Mouse (Mus musculus) brain, adult 2 months (tissue): ENCODE measurements around the gene 1110004F10Rik.
"Not testable (repeated sequence)": the region's sequence is repeated elsewhere in the genome, so short reads cannot be mapped to it uniquely, and the experiment has no call there.

ENCODE experiments used
- DNase-seq: peaks from one replicate; pipeline ENCODE4 v3.0.0; 2011; ENCODE audit warnings: low read depth, low spot score

Gene 1110004F10Rik

GRCm38 (mm10) chr7:116039196-116039537 lies at the start of gene 1110004F10Rik:
1110004F10Rik (plus strand) TSS chr7:116039397.
- DNase-seq, result no peak

DNA sequence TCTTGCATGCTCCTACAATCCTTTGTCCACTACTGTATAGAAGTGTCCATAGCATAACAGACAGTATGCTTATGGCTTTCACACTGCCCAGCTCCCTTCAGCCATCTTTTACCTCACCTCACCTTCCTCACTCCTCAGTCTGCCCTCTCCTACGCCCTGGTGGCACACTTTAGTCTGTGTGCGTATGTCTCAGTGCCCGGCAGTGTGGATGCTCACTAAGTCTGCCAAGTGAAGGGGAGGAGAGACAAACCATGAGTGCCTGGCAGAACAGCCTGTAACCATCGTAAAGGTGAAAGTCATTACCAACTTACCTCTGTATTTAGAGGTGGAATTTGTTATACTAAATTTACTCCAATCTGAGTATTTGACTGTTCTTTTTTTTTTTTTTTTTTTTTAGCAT lies 36.5 kb upstream of the 1110004F10Rik start:
- no peak for DNase-seq

GRCm38 (mm10) chr7:116029991-116030390 lies 9.2 kb upstream of the 1110004F10Rik start:
- no peak for DNase-seq

GRCm38 (mm10) chr7:116030597-116031387 lies 8.4 kb upstream of the 1110004F10Rik start:
- no peak for DNase-seq

DNA sequence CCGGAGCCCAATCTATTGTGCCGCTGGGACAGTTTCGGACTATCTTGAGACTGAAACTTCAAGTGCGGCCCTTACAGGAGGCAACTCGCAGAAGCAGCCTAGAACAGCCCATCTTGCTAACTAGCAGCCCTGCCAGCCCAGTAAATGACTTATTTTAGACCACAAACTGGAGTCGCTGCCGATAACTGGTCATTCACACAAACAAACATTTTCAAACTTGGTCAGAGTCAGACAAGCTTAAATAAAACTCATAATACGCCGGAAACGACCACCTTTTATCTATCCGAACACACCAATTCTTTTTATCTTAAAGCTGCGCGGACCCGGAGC lies 7.8 kb upstream of the 1110004F10Rik start:
- no peak for DNase-seq

DNA sequence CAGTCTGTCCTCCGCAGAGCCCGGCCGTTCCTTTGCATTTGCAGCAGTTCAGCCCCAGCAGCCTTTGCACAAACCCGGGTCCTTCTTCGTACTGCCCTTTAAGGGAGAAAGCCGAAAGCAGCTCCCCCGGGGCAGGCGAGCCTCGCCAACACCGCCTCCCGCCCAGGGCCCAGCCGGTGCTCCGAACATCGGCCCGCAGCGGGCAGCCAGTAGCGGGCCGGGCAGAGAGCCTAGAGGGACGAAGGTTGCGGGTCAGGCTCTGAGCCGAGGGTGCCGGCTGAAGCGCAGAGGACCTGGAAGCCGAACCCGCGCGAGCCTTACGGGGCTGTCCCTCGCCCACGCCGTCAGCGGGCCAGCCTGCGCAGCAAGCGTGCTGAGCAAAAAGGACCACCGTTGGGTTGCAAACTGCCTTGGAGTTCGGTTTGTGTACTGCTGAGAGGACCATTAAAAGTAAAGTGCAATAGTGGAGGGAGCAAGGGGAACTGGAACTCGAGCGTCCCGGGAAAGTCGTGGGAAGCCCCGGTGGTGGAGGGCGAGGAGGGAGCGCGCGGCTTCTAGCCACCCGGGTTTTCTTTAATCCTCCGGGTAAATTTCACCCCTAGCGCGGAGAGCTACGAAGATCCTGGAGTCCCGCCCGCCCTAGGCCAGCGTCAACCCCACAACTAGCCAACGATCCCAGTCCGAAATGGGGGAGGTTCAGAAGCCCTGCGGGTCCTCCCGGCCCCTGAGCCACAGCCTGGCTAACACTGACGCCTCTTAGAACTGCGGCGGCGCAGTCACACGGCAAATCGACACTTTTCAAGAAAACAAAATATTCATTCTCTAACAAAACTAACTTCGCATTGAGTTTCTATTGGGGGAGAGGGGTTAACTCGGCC lies 7.2 kb upstream of the 1110004F10Rik start:
- DNase-seq, result no peak

DNA sequence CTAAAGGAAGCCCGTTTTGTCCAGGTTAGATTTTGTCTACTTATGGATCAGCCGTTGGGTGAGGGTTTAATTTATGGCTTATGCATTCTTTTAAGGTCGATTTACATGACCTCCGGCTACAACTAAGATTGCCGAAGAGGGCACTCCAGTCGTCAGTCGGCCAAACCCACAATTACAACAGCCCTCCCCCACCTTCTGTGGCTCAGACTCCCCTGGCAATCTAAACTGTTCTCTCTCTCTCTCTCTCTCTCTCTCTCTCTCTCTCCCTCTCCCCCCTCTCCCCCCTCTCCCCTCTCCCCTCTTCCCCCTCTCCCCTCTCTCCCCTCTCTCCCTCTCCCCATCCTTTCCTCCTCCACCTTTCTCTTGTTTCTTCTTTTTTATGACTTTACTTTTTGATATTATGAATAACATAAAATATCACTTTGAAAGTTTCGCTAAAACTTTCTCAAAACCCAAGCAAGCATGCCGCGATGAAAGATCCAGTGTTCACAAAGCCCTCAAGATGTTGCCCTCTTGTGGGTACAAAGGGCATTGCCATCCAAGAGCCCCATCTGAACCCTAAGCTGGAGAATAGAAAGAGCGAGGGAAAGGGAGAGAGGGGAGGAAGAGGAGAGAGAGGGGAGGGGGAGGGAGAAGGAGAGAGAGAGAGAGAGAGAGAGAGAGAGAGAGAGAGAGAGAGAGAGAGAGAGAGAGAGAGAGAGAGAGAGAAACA lies 6.4 kb upstream of the 1110004F10Rik start:
- peak; percentile 85 for DNase-seq

GRCm38 (mm10) chr7:116033371-116034241 lies 5.6 kb upstream of the 1110004F10Rik start:
- no peak for DNase-seq

DNA sequence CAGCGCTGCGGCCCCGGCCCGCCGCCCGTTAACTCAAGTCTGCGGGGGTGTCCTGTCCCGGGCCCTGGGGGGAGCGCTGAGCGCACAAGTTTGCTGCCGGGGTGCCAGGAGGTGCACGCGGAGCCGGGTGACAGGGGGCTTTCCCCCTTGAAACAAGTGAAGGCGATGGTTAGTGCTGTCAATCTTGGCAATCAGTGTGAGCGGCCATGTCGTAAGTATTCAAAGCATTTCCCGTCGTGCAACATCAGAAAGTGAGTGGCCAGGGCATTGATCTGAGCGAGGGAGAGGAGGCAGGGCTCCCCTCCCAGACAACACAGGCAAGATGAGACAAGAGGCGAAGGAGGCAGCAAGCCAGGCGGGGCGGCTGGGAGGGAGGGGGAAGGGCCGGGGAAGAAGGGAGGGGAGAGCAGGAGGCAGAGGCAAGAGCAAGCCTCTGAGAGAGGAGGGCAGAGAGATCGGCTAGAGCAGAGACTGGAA lies 4.9 kb upstream of the 1110004F10Rik start:
- peak; percentile 31 for DNase-seq

DNA sequence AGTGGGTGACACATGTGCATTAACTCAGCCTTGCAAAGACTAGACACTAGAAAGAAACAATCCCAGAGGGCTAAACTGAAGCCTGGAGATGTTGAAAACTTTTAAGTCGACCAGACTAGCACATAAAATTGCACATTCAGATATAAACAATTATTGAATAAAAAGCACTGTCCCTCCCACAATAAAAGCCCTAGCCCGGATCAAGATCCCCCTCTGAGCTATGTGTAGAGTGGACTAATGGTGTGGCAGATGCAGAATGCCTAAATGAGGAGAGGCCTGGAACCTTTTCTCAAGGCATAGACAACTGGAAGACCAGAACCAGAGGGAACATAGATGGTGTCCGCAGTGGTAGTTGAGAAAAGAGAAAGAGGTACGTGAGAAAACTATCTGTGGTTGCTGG lies 3.7 kb upstream of the 1110004F10Rik start:
- DNase-seq, result no peak

- no peak for DNase-seq
Measured at GRCm38 (mm10) chr7:116036591-116037555, 2.3 kb upstream of the 1110004F10Rik start.

- no peak for DNase-seq
Measured at GRCm38 (mm10) chr7:116038024-116038423, 1.2 kb upstream of the 1110004F10Rik start.

DNA sequence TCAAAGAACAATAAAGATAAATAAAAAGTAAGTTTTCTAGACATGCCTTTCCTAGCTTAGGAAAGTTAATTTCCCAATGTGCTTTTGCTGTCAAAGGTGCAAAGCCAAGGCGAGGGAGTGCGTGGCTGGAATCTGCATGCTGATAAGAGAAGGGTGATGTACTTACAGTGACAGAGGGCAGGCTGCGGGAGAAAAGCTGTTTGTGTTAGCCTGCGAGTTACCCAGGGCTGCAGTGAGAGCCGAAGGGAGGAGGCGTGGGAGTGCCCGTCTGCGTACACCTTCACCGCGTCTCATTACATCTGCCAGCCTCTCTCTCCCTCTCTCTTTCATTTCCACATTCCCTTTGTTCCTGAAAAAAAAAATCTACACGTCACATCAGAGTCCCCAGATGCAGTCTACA lies 686 bp upstream of the 1110004F10Rik start, which contains the start of gene Sox6:
Gene Sox6, minus strand, starts transcription at position 286 of the 400 bp plus-strand sequence.
- DNase-seq, result no peak

- peak; percentile 91 for DNase-seq
Measured at GRCm38 (mm10) chr7:116039538-116040466, 605 bp downstream of the 1110004F10Rik start.

DNA sequence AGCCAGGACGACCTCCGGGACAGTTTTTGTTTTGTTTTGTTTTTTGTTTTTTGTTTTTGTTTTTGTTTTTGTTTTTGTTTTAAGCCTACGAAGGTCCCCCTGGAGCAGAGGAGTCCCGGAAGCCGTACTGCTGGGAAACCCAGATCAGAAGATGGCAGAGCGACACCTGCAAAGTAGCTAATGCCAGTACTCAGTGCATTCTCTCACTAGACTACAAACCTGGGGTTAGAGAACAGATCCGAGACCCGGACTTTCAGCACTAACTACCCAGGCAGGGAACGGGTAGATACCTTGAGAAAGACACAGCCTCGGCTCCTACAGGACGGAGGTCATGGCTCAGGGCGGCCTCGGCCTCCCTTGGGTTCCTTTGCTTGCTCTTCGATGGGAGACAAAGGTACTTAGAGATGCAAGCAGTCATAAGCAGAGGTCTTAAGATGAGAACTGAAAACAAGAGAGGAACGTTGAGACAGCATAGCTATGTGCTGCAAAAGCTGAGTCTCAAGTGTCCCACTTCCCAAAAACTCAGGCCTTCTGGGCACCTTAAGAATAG lies 1.3 kb downstream of the 1110004F10Rik start:
- DNase-seq, result no peak

- no peak for DNase-seq
Measured at GRCm38 (mm10) chr7:116060739-116061138, 21.5 kb downstream of the 1110004F10Rik start.

GRCm38 (mm10) chr7:116084366-116084765 lies 45.2 kb downstream of the 1110004F10Rik start, which contains the start of gene Gm4353:
Gm4353 (minus strand) TSS chr7:116084635.
- DNase-seq, result not testable (repeated sequence)
